Mouse (Mus musculus) small intestine, adult 2 months (tissue): ENCODE data around the gene Mug1.

Experiments
- CTCF ChIP-seq: fragments of 200-500 bp; IDR thresholded peaks from 2 replicates; pipeline ENCODE4 v1.5.1; 2012; ENCODE audit warnings: low read depth, mild to moderate bottlenecking, control low read depth, inconsistent platforms, low read length, moderate library complexity, mixed read lengths; ENCODE audit not compliant: insufficient replicate concordance, insufficient read length; ENCODE audit errors: extremely low read depth
- POLR2A ChIP-seq: fragments of 200-500 bp; IDR thresholded peaks from 2 replicates; pipeline ENCODE4 v1.6.1; 2012; ENCODE audit warnings: low read depth, mild to moderate bottlenecking, control low read depth, inconsistent platforms, low read length, moderate library complexity

- TF ChIP-seq CTCF, result no peak
- no peak for TF ChIP-seq POLR2A
These were observed 10.0 kb downstream of the Mug1 start for GRCm38 (mm10) chr6:121848378-121848777.
